ENCODE assay signal across 9 mouse cellular contexts in genomic region chr14:55540787-55541321, GRCm38 (mm10). TPM values are rescaled to one million over a fixed set of nuclear protein-coding genes. Genes with fewer than 3 reads are reported as not detected.
A peak's percentile ranks its signal among the peaks of the same experiment; 100 is the strongest.
DNase-seq lines count a peak whose midpoint lies in the region; ATAC-seq and TF ChIP-seq lines count a peak whose summit lies in the region.
"Had no signal": no experiment of that assay in that cellular context is flagged by ENCODE, and none has a peak within 500 bp of the region (broad histone marks: within the 10 kb centered on the region; RNA-seq: fewer than 3 reads in every experiment).

No protein-coding gene starts in this region.

- H3K9me3 ChIP-seq in CH12.LX (replicated peaks; ENCODE audit: low read length), result no peaks in the 10 kb centered on the region
- H3K9me3 ChIP-seq in forebrain, embryonic 12.5 days, result no peaks in the 10 kb centered on the region
- no peaks in the 10 kb centered on the region for H3K9me3 ChIP-seq in heart, postnatal 0 days (replicated peaks; ENCODE audit: control insufficient read depth, low read length)
- H3K9me3 ChIP-seq in lung, embryonic 14.5 days (ENCODE audit: low read depth, low read length), result no peaks in the 10 kb centered on the region

- H3K79me2 ChIP-seq in CH12.LX (replicated peaks; ENCODE audit: control insufficient read depth, extremely low read depth, insufficient read depth, poor library complexity, severe bottlenecking), result peaks cover 22% of the 10 kb centered on the region

- peak; percentile 72 for ATAC-seq in forebrain, embryonic 12.5 days (ENCODE audit: low FRiP score)
- peak; percentile 45 for ATAC-seq in heart, postnatal 0 days (ENCODE audit: insufficient read depth, low read depth)
- ATAC-seq in lung, embryonic 14.5 days (ENCODE audit: insufficient read depth), result peak; percentile 55

- TF ChIP-seq CTCF in CH12.LX (conservative IDR thresholded peaks at IDR 0.05 in 1 of 2, IDR thresholded peaks at IDR 0.05 in 1 of 2; ENCODE audit: low read depth in 2 of 2, low read length in 2 of 2), result no peak
- no peak for TF ChIP-seq CTCF in brain, embryonic 14.5 days (IDR thresholded peaks at IDR 0.05; ENCODE audit: borderline replicate concordance, extremely low read depth, insufficient read depth, insufficient read length)
- TF ChIP-seq CTCF in heart, postnatal 0 days (IDR thresholded peaks at IDR 0.05; ENCODE audit: low read depth), result no peak
- no peak for TF ChIP-seq CTCF in lung, embryonic 14.5 days (IDR thresholded peaks at IDR 0.05; ENCODE audit: low read depth)

- no peak for TF ChIP-seq POLR2A in CH12.LX (IDR thresholded peaks at IDR 0.05; ENCODE audit: low read depth, low read length)
- no peak for TF ChIP-seq POLR2A in brain, embryonic 14.5 days (IDR thresholded peaks at IDR 0.05; ENCODE audit: borderline replicate concordance, extremely low read depth, insufficient read depth, insufficient read length, poor library complexity, severe bottlenecking)

- in situ Hi-C loops in CH12.LX (cut with MboI; ENCODE audit: low pct_ligation_motif_present, low pct_unique_long_range_greater_than_20kb, low sequenced_read_pairs), result no loop called here

- peaks cover 40 to 46% of the 10 kb centered on the region in 2 experiments for H3K36me3 ChIP-seq in CH12.LX (replicated peaks in 1 of 2; ENCODE audit: control insufficient read depth in 1 of 2, insufficient read depth in 1 of 2, low read length in 1 of 2)
- peaks cover 16% of the 10 kb centered on the region for H3K36me3 ChIP-seq in forebrain, embryonic 12.5 days (replicated peaks)
- peaks cover 26% of the 10 kb centered on the region for H3K36me3 ChIP-seq in heart, postnatal 0 days (replicated peaks; ENCODE audit: control insufficient read depth, insufficient read depth, low read length)
- H3K36me3 ChIP-seq in lung, embryonic 14.5 days (ENCODE audit: insufficient read depth), result peaks cover 36% of the 10 kb centered on the region

- no peak for TF ChIP-seq RAD21 in CH12.LX (IDR thresholded peaks at IDR 0.05; ENCODE audit: low read depth, low read length)

- peak overlapping the region; percentile 83 to 93 (median 87) for H3K4me3 ChIP-seq in CH12.LX (replicated peaks in 1 of 3; ENCODE audit: low read depth in 2 of 3, low read length in 2 of 3, poor library complexity in 1 of 3)
- H3K4me3 ChIP-seq in forebrain, embryonic 12.5 days (replicated peaks), result peak overlapping the region; percentile 57
- peak overlapping the region; percentile 73 for H3K4me3 ChIP-seq in heart, postnatal 0 days (ENCODE audit: low read depth, low read length)
- H3K4me3 ChIP-seq in lung, embryonic 14.5 days (ENCODE audit: low read depth, low read length), result peak overlapping the region; percentile 65

- TF ChIP-seq EP300 in CH12.LX (IDR thresholded peaks at IDR 0.05; ENCODE audit: low read length), result no peak
- 0 out of 2 replicates have a peak, but pooled peaks have one; percentile 29 for TF ChIP-seq EP300 in heart, postnatal 0 days (IDR thresholded peaks at IDR 0.05; ENCODE audit: low read depth)

- peak; percentile 81 for DNase-seq in CH12.LX (ENCODE audit: extremely low read depth)
- peak; percentile 93 for DNase-seq in brain, embryonic 14.5 days (ENCODE audit: low read depth)
- peak; percentile 67 for DNase-seq in heart, postnatal 0 days (ENCODE audit: low spot score)
- peak; percentile 92 for DNase-seq in kidney, postnatal 4 days
- DNase-seq in lung, embryonic 14.5 days, result peak; percentile 90
- peak; percentile 75 for DNase-seq in ovary, postnatal 10 days (ENCODE audit: low spot score)
- DNase-seq in thymus, postnatal 36 days, result peak; percentile 42 to 50

- 7% methylated on average over 10 of the region's 10 CpGs for WGBS in forebrain, embryonic 12.5 days
- WGBS in heart, postnatal 0 days, result 6% methylated on average over 10 of the region's 10 CpGs
- WGBS in lung, embryonic 14.5 days, result 2% methylated on average over 10 of the region's 10 CpGs

- H3K27me3 ChIP-seq in CH12.LX (replicated peaks), result no peaks in the 10 kb centered on the region
- 0 out of 2 replicates have a peak, but pooled peaks cover 3% of the 10 kb centered on the region for H3K27me3 ChIP-seq in forebrain, embryonic 12.5 days
- no peaks in the 10 kb centered on the region for H3K27me3 ChIP-seq in heart, postnatal 0 days (ENCODE audit: control insufficient read depth, insufficient read depth, low read length)
- no peaks in the 10 kb centered on the region for H3K27me3 ChIP-seq in lung, embryonic 14.5 days (ENCODE audit: insufficient read depth, low read length)

- dilution Hi-C loops in CH12.LX (cut with MboI; ENCODE audit: extremely low pct_ligation_motif_present, extremely low pct_unique_long_range_greater_than_20kb, low sequenced_read_pairs), result no loop called here

- peaks cover 15 to 50% of the 10 kb centered on the region in 2 experiments for H3K4me1 ChIP-seq in CH12.LX (ENCODE audit: control insufficient read depth in 1 of 2, insufficient read depth in 2 of 2)
- peaks cover 19% of the 10 kb centered on the region for H3K4me1 ChIP-seq in forebrain, embryonic 12.5 days
- peaks cover 13% of the 10 kb centered on the region for H3K4me1 ChIP-seq in heart, postnatal 0 days (ENCODE audit: control insufficient read depth, insufficient read depth)
- H3K4me1 ChIP-seq in lung, embryonic 14.5 days (ENCODE audit: insufficient read depth), result peaks cover 4% of the 10 kb centered on the region; the same call in 1 of the 2 replicates

- peak overlapping the region; percentile 97 for H3K9ac ChIP-seq in CH12.LX (ENCODE audit: insufficient read depth, low read depth)
- peak overlapping the region; percentile 72 for H3K9ac ChIP-seq in forebrain, embryonic 12.5 days
- H3K9ac ChIP-seq in heart, postnatal 0 days (replicated peaks; ENCODE audit: low read depth, low read length), result peak overlapping the region; percentile 77
- H3K9ac ChIP-seq in lung, embryonic 14.5 days, result peak overlapping the region; percentile 68

- H3K27ac ChIP-seq in CH12.LX (ENCODE audit: insufficient read depth, low read depth), result peak overlapping the region; percentile 77
- peak overlapping the region; percentile 83 for H3K27ac ChIP-seq in forebrain, embryonic 12.5 days
- peak overlapping the region; percentile 87 for H3K27ac ChIP-seq in heart, postnatal 0 days (ENCODE audit: low read depth)
- H3K27ac ChIP-seq in lung, embryonic 14.5 days (ENCODE audit: low read depth), result peak overlapping the region; percentile 95

- peak overlapping the region; percentile 92; the same call in 1 of the 2 replicates for H3K4me2 ChIP-seq in CH12.LX (ENCODE audit: insufficient read depth, low read depth, poor library complexity, severe bottlenecking)
- H3K4me2 ChIP-seq in forebrain, embryonic 12.5 days, result peak overlapping the region; percentile 90
- H3K4me2 ChIP-seq in heart, postnatal 0 days (ENCODE audit: low read depth, low read length), result peak overlapping the region; percentile 83
- peak overlapping the region; percentile 75 for H3K4me2 ChIP-seq in lung, embryonic 14.5 days

RNA-seq across cellular contexts. Expression of gene Pck2, which starts 0.8 kb away (rescaled TPM):
- total RNA-seq in CH12.LX (2012; rRNA removed), result 105 and 286 TPM in 2 replicates
- 113 and 120 TPM in 2 replicates for total RNA-seq in CH12.LX (2014; rRNA removed)
- 144 and 149 TPM in 2 replicates for polyA plus RNA-seq in CH12.LX (2012; ENCODE audit: insufficient read length, low read depth)
- polyA plus RNA-seq in brain, embryonic 14.5 days (2012; rRNA removed), result 21.5 and 23.2 TPM in 2 replicates
- polyA plus RNA-seq in forebrain, embryonic 12.5 days (2016; fragmentation: Nextera tagmentation; extraction: Ambion mirVana), result 19.0 and 19.8 TPM in 2 replicates
- total RNA-seq in heart, postnatal 0 days (2014; rRNA removed; ENCODE audit: low replicate concordance), result 48.3 and 85.2 TPM in 2 replicates
- polyA plus RNA-seq in heart, postnatal 0 days (2015; fragmentation: Nextera tagmentation; extraction: Ambion mirVana), result 22.6 and 24.2 TPM in 2 replicates
- 52.1 and 55.4 TPM in 2 replicates for polyA plus RNA-seq in lung, embryonic 14.5 days (2014; fragmentation: Nextera tagmentation; extraction: Ambion mirVana)

RNA-seq across cellular contexts. Expression of gene Nrl, which starts 16.1 kb away (rescaled TPM):
- 0.13 and 0.29 TPM in 2 replicates for total RNA-seq in CH12.LX (2012; rRNA removed)
- total RNA-seq in CH12.LX (2014; rRNA removed), result 0.14 and 0.86 TPM in 2 replicates
- polyA plus RNA-seq in CH12.LX (2012; ENCODE audit: insufficient read length, low read depth), result 0.20 TPM in 1 of 2 replicates, not detected in the other
- polyA plus RNA-seq in brain, embryonic 14.5 days (2012; rRNA removed), result 0.56 and 0.69 TPM in 2 replicates
- not detected in 2 replicates for polyA plus RNA-seq in forebrain, embryonic 12.5 days (2016; fragmentation: Nextera tagmentation; extraction: Ambion mirVana)
- total RNA-seq in heart, postnatal 0 days (2014; rRNA removed; ENCODE audit: low replicate concordance), result not detected in 2 replicates
- polyA plus RNA-seq in heart, postnatal 0 days (2015; fragmentation: Nextera tagmentation; extraction: Ambion mirVana), result not detected in 2 replicates
- polyA plus RNA-seq in lung, embryonic 14.5 days (2014; fragmentation: Nextera tagmentation; extraction: Ambion mirVana), result not detected in 2 replicates
- polyA plus RNA-seq: large intestine, adult 2 months had no signal

RNA-seq across cellular contexts. Expression of gene Dcaf11, which starts 19.0 kb away (rescaled TPM):
- total RNA-seq in CH12.LX (2012; rRNA removed) (36.1 and 39.1 TPM in 2 replicates), CH12.LX (2014; rRNA removed) (29.3 and 30.2 TPM in 2 replicates)
- polyA plus RNA-seq in CH12.LX (2012; ENCODE audit: insufficient read length, low read depth), result 29.6 and 32.6 TPM in 2 replicates
- polyA plus RNA-seq in brain, embryonic 14.5 days (2012; rRNA removed), result 111 and 112 TPM in 2 replicates
- 103 and 105 TPM in 2 replicates for polyA plus RNA-seq in forebrain, embryonic 12.5 days (2016; fragmentation: Nextera tagmentation; extraction: Ambion mirVana)
- 74.4 and 84.9 TPM in 2 replicates for total RNA-seq in heart, postnatal 0 days (2014; rRNA removed; ENCODE audit: low replicate concordance)
- 75.2 and 81.6 TPM in 2 replicates for polyA plus RNA-seq in heart, postnatal 0 days (2015; fragmentation: Nextera tagmentation; extraction: Ambion mirVana)
- 53.9 and 62.3 TPM in 2 replicates for polyA plus RNA-seq in lung, embryonic 14.5 days (2014; fragmentation: Nextera tagmentation; extraction: Ambion mirVana)

RNA-seq across cellular contexts. Expression of gene A730061H03Rik, which starts 19.4 kb away (rescaled TPM):
- total RNA-seq in CH12.LX (2012; rRNA removed) (0.34 and 0.63 TPM in 2 replicates), CH12.LX (2014; rRNA removed) (not detected in 2 replicates)
- 0.93 and 1.4 TPM in 2 replicates for polyA plus RNA-seq in CH12.LX (2012; ENCODE audit: insufficient read length, low read depth)
- polyA plus RNA-seq in brain, embryonic 14.5 days (2012; rRNA removed), result 0.92 and 1.3 TPM in 2 replicates
- polyA plus RNA-seq in forebrain, embryonic 12.5 days (2016; fragmentation: Nextera tagmentation; extraction: Ambion mirVana), result 0.64 TPM in 1 of 2 replicates, not detected in the other
- total RNA-seq in heart, postnatal 0 days (2014; rRNA removed; ENCODE audit: low replicate concordance), result 15.5 TPM in 1 of 2 replicates, not detected in the other
- polyA plus RNA-seq in heart, postnatal 0 days (2015; fragmentation: Nextera tagmentation; extraction: Ambion mirVana), result 1.3 and 1.4 TPM in 2 replicates
- polyA plus RNA-seq in lung, embryonic 14.5 days (2014; fragmentation: Nextera tagmentation; extraction: Ambion mirVana), result 1.2 and 1.6 TPM in 2 replicates

RNA-seq across cellular contexts. Expression of gene Cpne6, which starts 30.6 kb away (rescaled TPM):
- not detected in 2 replicates for total RNA-seq in CH12.LX (2012; rRNA removed)
- not detected in 2 replicates for total RNA-seq in CH12.LX (2014; rRNA removed)
- not detected in 2 replicates for polyA plus RNA-seq in CH12.LX (2012; ENCODE audit: insufficient read length, low read depth)
- 6.7 and 9.5 TPM in 2 replicates for polyA plus RNA-seq in brain, embryonic 14.5 days (2012; rRNA removed)
- 0.55 and 0.90 TPM in 2 replicates for polyA plus RNA-seq in forebrain, embryonic 12.5 days (2016; fragmentation: Nextera tagmentation; extraction: Ambion mirVana)
- 0.08 TPM in 1 of 2 replicates, not detected in the other for total RNA-seq in heart, postnatal 0 days (2014; rRNA removed; ENCODE audit: low replicate concordance)
- 0.08 and 0.26 TPM in 2 replicates for polyA plus RNA-seq in heart, postnatal 0 days (2015; fragmentation: Nextera tagmentation; extraction: Ambion mirVana)
- 0.15 and 0.25 TPM in 2 replicates for polyA plus RNA-seq in lung, embryonic 14.5 days (2014; fragmentation: Nextera tagmentation; extraction: Ambion mirVana)

Comparison
In these comparisons a context has a peak if more than half of its experiments do, and no peak if none do; other contexts are left out.
1. Peak in every context shown above with its lines: DNase-seq, ATAC-seq, H3K4me3 ChIP-seq and H3K27ac ChIP-seq.